Mouse (Mus musculus): Measurements from ENCODE around the gene Cenph.

DNA sequence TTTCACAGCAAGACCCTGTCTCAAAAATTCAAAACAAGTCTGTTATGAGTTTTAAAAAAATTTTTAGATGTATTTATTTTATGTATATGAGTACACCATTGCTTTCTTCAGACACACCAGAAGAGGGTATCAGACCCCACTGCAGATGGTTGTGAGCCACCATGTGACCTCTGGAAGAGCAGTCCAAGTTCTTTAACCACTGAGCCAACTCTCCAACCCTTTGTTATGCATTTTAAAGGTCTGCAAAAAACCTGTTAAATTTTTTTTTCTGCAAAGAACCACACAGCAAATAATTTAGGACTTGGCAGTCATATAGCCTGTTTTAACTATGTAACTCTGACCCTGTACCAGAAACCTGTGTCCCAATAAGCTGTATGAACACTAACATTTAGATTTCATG is 995 bp downstream of the Cenph start:
- TF ChIP-seq CTCF (IDR thresholded peaks at IDR 0.05; ENCODE audit: low read depth) (no peak), EP300 (IDR thresholded peaks at IDR 0.05; ENCODE audit: low read depth) (no peak)
